Mouse (Mus musculus) left cerebral cortex, adult 18-20 months (tissue): ENCODE results near the gene Igf1r. TPM values are rescaled to one million over a fixed set of nuclear protein-coding genes. Genes with fewer than 3 reads are reported as not detected.

Source experiments
- DNase-seq, 2 experiments: peaks; one replicate each; pipeline ENCODE4 v3.0.0; 2021 to 2022; ENCODE audit warnings: low spot score in 2 of 2, mixed read lengths in 1 of 2
- total RNA-seq, 2 experiments: library from RNA; stranded (reverse); gene quantifications; 2 replicates each; pipeline ENCODE4 v1.2.3; 2021

Gene Igf1r
- total RNA-seq, 2 experiments from 2014 or later: 44.8 to 47.0 TPM

DNA sequence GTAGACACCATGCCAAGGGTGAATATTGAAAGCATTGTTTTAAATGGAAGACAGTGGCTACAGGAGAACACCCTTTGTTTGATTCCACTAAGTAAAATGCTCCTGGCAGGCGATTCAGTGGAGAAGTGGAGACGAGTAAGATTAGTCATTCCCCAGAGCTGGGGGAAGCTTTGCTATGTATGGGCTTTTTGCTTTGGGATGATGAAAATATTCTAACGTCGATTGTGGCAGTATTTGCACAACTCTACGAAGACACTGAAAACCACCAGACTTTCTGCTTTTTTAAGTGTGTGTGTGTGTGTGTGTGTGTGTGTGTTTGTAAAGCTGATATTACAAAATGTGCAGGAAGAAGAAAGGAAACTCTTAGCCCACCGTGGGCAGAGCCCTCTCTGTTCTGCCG lies 202.0 kb downstream of the Igf1r start:
- no peak for DNase-seq

DNA sequence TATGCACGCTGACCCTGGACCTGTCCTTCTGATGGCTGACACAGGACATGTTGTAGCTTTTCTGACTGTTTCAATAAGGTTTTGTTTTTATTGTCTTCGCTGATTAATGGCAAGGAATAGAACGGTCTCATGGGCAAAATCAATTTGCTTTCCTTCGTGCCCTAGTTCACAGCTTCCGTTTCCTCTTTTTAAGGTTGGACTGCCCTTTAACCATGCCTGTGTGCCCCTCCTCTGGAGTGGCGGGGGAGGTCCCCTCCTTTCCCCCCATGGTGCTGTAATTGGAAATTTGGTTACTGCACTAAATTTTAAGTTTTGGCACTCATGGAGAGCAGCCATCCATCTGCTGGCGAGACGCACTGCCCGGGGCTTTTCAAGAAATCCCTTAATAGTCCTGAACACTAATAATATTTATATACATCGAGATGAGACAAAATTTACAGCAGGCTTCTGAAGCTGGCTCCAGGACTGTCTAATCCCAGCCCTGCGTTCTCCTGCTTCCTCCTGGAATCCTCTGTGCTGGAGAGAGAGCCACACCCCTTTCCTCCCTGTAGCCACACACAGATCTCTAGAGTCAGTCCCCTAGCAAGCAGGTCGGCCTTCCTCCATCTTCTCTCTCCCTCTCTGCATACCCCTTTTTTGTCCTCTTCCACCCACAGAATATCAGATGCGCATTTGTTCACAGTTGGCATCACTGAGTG lies 207.6 kb downstream of the Igf1r start:
- DNase-seq: no peak

DNA sequence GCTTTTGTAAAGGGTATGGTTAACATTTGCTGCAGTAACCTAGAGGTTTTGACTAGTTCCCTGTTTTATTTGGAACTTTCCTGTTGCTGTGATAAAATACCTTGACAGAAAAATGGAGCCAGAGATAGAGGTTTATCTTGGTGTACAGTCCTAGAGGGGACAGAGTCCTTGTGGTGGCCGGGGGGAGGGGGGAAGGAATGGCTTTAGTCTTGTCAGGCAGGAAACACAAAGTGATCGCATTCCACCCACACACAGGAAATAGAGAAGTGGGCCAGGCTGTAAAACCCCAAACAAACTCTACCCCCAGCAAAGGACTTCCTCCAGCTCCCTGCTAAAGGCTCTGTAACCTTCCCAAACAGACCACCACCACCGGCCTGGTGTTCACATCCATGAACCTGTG lies 211.4 kb downstream of the Igf1r start:
- DNase-seq: no peak

DNA sequence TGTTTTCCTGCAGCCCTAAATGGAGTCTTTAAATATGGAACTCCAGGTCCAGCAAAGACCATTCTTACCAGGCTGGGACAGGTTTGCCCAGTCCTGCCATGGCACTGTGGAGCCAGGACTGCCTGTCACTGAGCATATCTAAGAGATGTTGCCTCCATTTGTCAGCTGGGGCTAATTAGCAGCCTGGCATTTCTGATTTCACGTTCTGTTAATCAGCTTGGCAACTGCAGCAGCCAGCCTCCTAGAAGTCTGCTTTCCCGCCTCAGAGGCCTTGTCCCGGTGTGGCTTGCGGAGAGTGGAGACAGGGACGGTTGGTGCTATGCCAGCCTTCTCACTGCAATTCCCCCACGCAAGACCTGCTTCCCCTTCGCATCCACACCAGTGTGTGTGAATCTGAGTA lies 220.1 kb downstream of the Igf1r start:
- no peak for DNase-seq

DNA sequence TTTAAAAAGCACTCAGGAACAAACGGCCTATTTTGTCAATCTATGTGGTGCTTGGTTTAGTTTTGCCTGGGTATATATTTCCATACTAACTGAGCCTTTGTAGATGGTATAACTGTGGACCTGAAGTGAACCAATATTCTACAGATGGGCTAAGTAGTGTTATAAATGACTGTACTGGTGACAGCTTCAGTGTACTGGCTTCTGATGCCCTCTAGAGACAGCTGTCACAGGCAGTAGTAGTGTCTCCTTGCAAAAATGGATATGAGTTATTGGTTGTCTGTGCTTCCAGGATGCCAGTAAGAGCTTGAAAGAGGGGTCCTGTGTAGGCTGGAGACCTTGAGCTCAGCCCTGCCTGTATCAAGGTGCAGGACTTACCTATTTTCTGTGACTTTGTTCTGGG lies 227.0 kb downstream of the Igf1r start:
- no peak for DNase-seq

DNA sequence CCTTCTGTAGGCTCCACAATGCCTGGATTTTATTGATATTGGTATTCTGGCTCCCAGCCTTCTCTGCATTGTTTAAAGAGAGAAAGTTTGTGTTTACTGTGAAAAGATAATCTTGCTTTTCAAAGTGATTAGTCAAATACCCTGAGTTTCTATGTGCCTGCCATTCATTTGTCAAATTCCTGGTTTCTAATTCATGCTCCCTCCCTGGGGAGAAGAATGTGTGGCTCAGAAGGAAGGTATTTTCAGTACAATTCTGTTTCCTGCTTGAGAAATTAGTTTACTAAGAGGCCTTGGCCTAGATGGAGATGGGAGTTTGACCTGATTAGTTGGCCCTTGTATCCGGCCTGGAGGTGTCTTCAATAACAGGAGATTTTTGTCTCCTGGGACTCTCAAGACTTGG lies 228.5 kb downstream of the Igf1r start:
- no peak for DNase-seq

DNA sequence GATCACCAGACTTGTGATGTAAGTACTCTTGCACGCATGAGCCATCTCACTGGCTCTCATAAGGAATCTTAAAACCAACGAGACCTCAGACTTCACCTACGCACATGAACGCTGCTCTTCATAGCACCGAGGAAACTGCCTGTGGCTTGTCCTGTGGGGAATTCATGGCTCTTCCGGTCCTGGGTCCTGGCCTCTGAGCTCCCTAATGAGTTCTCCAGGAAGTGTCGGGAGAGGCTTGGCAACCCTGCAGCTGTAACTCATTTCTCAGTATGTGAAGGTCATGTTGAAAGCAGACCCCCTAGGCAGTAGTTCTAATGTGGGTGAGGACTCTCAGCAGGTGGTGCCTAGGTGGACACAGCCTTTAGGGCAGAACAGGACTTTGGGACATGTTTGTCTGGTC lies 229.4 kb downstream of the Igf1r start:
- DNase-seq: no peak

DNA sequence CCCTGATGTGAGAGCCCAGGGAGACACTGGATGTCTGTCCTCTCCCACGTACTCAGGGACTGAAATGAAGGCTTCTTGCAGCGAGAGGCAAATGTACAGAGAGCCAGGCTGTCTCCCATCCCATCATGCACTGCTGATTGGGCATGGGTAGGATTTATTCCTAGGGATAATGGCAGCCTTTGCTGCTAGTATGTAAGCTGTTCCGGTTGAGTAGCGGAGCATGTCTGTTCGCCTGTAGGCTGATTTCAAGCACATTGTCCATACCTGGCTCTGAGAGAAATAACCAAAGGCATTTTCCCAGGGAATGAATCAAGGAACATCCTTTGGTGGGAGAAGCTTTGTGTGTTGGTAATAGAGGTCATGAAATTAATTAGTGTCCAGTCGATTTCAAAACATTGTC lies 230.1 kb downstream of the Igf1r start:
- no peak for DNase-seq

DNA sequence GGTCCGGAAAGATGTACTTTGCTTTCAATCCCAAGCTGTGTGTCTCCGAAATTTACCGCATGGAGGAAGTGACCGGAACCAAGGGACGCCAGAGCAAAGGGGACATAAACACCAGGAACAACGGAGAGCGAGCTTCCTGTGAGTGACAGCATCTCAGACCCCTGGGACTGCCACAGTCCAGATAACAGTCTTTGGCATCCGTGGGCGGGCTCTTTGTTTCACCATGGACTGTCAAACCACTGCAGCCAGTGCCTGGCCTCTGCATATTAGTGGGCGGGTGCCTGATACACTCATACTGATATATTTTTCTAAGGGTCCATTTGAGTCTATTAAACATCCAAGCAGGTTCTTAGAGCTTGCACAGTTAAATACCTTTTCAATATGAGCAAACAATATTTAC lies 230.8 kb downstream of the Igf1r start:
- DNase-seq: no peak

DNA sequence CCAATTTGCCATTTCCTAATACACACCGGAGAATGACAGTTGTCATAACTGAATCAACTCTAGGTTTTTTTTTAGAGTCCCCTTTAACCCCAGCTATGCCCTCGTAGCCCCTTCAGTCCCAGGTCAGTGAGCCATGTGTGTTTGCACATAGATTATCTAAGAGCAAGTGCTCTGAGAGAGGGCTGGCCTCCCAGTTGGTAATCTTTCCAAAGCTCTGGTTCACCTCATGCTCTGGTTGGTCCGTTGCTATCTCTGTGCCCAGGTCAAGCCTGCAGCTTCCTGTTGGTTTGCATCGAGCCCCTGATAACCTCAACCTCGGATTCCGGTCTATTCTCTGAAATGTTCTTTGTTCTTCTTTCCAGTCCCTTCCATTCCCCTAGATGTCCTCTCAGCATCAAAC lies 236.6 kb downstream of the Igf1r start:
- DNase-seq: no peak

DNA sequence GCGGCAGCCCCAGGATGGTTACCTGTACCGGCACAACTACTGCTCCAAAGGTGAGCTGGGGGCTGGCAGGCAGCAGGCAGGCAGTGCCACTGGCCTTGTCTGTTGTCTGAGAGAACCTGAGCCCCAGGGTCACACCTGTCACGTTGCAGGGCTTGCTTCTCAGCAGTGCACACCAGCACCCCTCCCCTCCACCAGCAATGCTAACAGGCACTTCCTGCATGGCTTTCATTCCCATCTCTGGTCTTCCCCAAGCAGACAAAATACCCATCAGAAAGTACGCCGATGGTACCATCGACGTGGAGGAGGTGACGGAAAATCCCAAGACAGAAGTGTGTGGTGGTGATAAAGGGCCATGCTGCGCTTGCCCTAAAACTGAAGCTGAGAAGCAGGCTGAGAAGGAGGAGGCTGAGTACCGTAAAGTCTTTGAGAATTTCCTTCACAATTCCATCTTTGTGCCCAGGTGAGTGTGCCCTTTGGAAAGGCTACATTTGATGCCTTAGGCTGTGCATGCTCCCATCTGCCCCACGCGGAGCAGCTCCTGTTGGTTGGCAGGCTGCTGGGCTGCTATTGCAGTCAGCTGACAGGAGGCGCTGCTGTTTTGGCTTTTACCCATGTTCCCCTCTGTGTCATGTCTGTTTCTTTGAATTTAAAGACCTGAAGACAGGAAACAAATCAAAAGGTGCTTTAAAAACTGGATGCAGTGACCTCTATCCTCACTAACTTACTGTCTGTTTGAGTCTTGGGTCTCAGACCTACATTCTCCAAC lies 237.2 kb downstream of the Igf1r start:
- DNase-seq: no peak

DNA sequence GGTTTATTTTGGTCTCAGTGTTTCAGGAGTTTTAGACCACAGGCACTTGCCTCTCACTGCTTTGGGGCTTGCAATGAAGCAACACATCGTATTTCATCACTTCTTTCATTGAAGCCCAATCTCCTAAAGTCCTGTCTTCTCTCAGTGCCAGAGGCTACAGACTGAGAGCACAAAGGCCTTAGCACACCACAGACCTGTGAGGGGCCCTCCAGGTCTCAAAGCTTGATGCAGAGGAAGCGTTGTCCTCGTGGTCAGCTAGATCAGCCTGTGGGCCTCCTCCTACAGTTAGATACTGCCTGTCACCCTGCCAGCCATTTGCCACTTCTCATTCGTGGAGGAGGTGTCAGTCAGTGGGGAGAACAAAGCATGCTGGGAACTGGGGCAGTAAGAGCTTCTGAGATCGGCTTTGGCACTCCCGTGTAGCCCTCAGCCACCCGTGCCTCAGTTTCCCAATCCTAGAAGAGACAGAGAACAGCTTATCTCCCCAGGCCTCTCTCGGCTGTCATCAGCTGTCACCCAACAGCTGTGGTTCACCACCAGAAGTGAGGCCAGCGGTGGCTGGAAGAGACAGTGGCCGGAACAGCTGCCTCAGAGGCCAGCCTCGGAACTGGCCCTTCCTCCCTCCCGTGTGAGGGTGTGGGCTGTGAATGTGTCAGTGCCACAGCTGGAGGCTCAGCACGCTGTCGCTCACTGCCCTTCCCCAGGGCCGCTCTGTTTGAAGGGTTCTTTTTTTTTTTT lies 241.5 kb downstream of the Igf1r start:
- no peak for DNase-seq

DNA sequence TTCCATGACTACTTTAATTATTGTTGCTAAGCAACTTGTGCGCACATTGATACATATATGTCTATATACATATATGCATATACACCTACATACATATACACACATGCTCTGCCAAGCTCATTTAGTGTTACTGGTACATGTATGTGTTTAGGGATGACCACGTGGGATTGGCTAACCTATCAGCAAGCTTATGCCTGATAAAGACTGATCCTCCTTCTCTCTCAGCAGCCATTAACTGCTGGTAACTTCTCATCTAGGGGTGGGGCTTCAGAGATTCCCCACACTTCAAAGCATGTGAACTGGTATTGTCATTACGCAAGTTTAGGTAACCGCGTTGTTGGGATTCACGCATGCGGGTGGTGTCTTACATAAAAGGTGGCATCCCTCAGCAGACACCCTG lies 247.0 kb downstream of the Igf1r start:
- no peak for DNase-seq

DNA sequence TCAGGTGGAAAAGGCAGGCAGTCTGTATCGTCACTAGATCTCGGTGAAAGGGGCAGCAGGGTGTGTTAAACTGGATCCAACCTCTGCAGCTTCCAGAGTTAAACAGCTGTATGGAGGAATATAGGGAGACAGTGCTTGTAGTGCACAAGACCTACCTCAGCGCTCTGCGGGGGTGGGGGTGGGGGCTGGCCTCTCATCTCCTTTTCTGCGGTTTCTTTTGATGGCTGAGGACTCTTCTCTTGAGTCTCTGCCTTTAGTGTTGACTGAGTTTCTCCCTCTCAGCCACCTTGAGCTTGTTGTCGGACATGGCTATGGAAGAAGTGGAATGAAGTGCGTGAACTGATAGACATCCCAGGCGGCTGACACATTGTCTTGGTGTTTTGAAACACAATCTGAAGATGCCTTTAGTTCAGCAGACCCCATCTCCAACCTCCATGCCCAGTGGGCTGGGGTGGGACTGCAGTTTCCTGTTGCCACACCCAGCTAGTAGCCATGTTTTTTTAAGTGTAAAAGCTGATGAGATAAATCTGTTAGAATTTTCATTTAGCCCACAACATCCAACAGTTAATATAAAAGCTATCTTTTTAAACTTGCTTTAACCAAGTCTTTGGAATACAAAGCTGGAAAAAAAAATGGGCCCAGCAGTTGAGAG lies 253.3 kb downstream of the Igf1r start:
- no peak for DNase-seq

DNA sequence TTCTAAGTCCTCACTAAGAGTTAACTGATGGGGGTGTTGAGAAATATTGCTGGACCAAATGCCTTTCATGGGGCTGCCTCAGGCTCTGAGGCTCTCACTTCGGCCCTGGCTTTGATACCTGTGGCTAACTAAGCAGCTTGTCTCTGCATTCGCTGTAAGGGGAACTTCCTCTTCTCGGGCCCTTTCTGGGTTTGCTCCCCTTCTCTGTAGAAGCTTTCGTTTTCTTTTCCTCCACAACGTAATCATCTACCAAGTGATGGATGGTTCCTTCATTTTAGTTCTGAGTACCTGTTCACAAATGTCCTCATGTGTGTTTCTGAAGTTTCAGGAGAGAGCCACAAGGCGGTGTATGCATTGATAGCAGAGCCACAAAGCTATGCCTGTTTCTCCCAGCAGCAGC lies 256.4 kb downstream of the Igf1r start:
- no peak for DNase-seq

DNA sequence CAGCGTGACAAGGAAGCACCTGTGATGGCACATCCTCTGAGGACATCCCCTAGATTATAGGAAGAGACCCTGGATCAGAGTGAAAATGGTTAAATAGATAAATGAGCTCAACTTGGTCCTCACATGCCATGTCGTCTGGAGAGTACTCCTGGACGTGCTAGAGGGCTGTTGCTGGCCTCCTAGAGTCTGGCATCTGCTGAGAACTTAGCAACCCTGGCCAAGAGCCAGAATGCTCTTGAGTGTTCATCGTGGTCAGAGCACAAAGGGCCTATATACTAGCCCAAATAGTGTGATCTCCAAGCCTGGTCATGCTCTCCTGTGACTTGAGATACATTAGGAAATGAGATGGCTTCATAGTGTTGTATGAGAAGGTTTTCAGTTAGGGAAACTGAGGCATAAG lies 257.8 kb downstream of the Igf1r start:
- DNase-seq: no peak

DNA sequence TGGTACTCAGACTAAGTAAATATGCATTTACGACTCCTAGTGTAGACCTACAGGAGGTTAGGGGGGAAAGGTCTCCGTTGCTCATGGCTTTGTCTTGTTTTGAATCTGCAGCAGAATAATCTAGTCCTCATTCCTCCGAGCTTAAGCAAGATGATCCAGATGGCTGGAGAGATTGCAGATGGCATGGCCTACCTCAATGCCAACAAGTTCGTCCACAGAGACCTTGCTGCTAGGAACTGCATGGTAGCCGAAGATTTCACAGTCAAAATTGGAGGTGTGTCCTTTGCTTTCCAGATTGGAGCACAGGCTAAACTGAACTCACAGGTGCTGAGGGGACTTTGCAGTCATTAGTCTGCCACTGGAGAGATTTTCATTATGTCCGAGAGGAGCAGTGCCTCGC lies 259.3 kb downstream of the Igf1r start:
- DNase-seq: no peak

DNA sequence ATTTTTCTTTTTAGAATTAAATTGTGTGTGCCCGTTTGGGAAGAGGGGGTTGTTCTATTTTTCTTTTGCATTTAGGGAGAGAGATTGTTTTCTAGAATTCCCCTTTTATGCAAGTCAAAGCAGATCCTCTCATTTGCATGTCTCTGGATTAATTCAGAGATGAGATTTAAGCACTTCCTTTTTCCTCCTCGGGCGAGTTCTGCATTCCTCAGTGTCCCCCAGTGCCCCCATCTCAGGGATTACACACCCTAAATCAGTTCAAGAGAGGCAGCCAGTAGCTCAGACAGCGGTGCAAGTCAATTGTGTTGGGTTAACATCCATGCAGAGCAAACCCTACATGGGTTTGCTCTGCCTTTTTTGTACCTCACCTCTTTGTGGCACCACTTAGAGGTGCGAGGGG lies 261.2 kb downstream of the Igf1r start:
- DNase-seq: no peak

DNA sequence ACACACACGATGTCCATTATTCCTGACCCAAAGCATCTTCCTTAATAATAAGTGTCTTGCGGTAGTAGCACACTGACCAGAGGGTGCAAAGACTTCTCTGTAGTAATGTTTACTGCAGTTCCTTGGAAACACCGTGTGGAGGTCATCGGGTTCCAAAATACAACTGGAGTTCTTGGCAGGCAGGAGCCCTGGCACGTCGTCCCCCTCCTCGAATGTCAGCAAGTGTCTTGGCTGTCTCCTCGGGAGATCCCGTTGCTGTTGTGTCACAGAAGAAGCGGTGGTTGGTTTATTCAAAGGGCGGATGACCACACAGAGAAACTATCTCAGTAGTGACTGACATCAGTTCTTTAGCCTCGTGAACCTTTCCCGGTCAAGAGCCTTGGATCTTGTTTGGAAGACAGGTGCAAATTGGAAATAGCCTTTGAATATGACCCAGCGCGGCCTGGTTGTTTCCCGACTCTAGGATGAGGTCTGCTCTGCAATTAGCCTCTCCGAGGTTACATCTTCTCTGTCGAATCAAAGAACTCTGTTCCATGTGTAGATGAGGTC lies 263.0 kb downstream of the Igf1r start:
- no peak for DNase-seq

DNA sequence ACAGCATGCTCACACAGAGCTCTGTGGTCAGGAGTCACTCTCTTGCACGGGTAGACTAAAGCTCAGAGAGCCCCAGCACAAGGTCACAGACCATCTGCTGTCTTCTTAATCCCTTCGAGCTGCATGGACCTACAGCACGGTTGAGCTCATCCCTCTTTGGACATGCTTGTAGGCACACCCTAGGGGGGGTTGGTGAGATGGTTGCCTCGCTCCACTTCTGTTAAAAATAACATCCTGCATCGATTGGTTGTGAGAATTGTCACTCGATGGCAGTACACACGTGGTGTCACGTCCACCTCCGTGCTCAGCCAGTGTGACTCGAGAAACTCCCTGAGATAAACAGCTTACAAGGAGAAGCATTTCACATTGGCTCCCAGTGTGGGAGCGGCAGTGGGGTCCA lies 266.3 kb downstream of the Igf1r start:
- DNase-seq: no peak

DNA sequence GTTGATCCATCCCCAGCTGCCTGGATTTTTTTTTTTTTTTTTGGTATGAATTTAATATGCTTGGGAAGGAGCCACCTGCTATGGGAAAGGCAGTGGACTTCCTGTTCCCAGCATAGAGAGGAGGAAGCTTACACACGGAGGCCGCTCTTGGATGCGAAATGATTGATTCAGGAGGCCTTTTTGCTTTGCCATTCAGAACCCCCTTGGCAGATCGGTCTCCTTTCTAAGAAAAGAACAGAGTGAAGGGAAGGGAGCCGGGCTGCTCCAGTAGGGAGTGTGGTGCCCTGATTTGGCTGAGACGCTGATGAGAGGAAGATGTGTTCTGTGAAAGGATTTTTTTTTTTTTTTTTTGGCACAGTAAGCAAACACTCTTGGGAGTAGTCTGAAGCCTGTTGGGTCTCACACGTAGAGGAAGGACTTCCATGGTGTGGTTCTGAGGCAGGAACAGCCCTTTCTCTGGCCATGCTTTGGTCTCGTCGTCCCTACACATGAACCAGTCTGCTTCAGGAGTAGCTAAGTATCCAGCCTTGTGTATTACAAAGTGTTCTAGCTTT lies 269.1 kb downstream of the Igf1r start:
- DNase-seq: peak in 1 of 2 experiments; percentile 16
